Mouse (Mus musculus) left cerebral cortex, adult 18-20 months (tissue): ENCODE data around the gene Pfdn4. TPM values are rescaled to one million over a fixed set of nuclear protein-coding genes. Genes with fewer than 3 reads are reported as not detected.
A peak's percentile ranks its signal among the peaks of the same experiment; 100 is the strongest.
"Not testable (repeated sequence)": the region's sequence is repeated elsewhere in the genome, so short reads cannot be mapped to it uniquely, and the experiment has no call there.

ENCODE experiments used
- DNase-seq, 2 experiments: peaks; one replicate each; pipeline ENCODE4 v3.0.0; 2021 to 2022; ENCODE audit warnings: low spot score in 2 of 2, mixed read lengths in 1 of 2
- long read RNA-seq, 2 experiments: library from polyadenylated mRNA; stranded (forward); transcript quantifications; one replicate each; pipeline ENCODE4 v2.0.0; 2021
- total RNA-seq, 2 experiments: library from RNA; stranded (reverse); gene quantifications; 2 replicates each; pipeline ENCODE4 v1.2.3; 2021

Pfdn4 gene
- total RNA-seq = 10 to 100 TPM; 32.8 to 33.7 TPM
- long read RNA-seq, experiment 1, transcript Pfdn4-201 (4 exons, 935 nt) = major isoform, 17 of 19 reads
- long read RNA-seq, experiment 1, partial matches to known transcripts = 1 of 19 reads
- long read RNA-seq, experiment 1, other reads (novel, unspliced or antisense) = 1 of 19 reads
- long read RNA-seq, experiment 2, transcript Pfdn4-201 (4 exons, 935 nt) = major isoform, 19 of 20 reads
- long read RNA-seq, experiment 2, partial matches to known transcripts = 1 of 20 reads
- long read RNA-seq, experiment 2, other reads (novel, unspliced or antisense) = 0 of 20 reads

- DNase-seq = no peak
Measured at GRCm38 (mm10) chr2:170496154-170496930, at the start of gene Pfdn4. Gene Pfdn4 (plus strand): TSS chr2:170496428.

- DNase-seq = no peak
Measured at GRCm38 (mm10) chr2:170446843-170447383, 49.3 kb upstream of the Pfdn4 start.

- peak; percentile 19 to 21 for DNase-seq
Measured at GRCm38 (mm10) chr2:170447651-170448050, 48.6 kb upstream of the Pfdn4 start.

GRCm38 (mm10) chr2:170450933-170451332 is 45.3 kb upstream of the Pfdn4 start:
- peak; percentile 63 to 73 for DNase-seq

- not testable (repeated sequence) for DNase-seq
Measured at GRCm38 (mm10) chr2:170453809-170454208, 42.4 kb upstream of the Pfdn4 start.

GRCm38 (mm10) chr2:170459183-170459582 is 37.0 kb upstream of the Pfdn4 start:
- DNase-seq = no peak

GRCm38 (mm10) chr2:170459805-170460204 is 36.4 kb upstream of the Pfdn4 start:
- no peak for DNase-seq

- no peak for DNase-seq
Measured at GRCm38 (mm10) chr2:170461652-170462051, 34.6 kb upstream of the Pfdn4 start.

- DNase-seq = no peak
Measured at GRCm38 (mm10) chr2:170464817-170465216, 31.4 kb upstream of the Pfdn4 start.

GRCm38 (mm10) chr2:170468009-170468408 is 28.2 kb upstream of the Pfdn4 start:
- no peak for DNase-seq

GRCm38 (mm10) chr2:170469616-170470308 is 26.5 kb upstream of the Pfdn4 start:
- peak; percentile 32 to 38 for DNase-seq

GRCm38 (mm10) chr2:170470591-170470990 is 25.6 kb upstream of the Pfdn4 start:
- DNase-seq = no peak

- DNase-seq = no peak
Measured at GRCm38 (mm10) chr2:170474125-170474524, 22.1 kb upstream of the Pfdn4 start.

GRCm38 (mm10) chr2:170475164-170475563 is 21.1 kb upstream of the Pfdn4 start:
- DNase-seq = no peak

- DNase-seq = no peak
Measured at GRCm38 (mm10) chr2:170476215-170476614, 20.0 kb upstream of the Pfdn4 start.

GRCm38 (mm10) chr2:170476643-170477042 is 19.6 kb upstream of the Pfdn4 start:
- DNase-seq = no peak

- DNase-seq = no peak
Measured at GRCm38 (mm10) chr2:170482019-170482540, 14.1 kb upstream of the Pfdn4 start.

- no peak for DNase-seq
Measured at GRCm38 (mm10) chr2:170483914-170484313, 12.3 kb upstream of the Pfdn4 start.

GRCm38 (mm10) chr2:170487202-170487601 is 9.0 kb upstream of the Pfdn4 start:
- no peak for DNase-seq

GRCm38 (mm10) chr2:170487890-170488502 is 8.2 kb upstream of the Pfdn4 start:
- no peak for DNase-seq
